Mouse (Mus musculus) heart, adult 9 months (tissue): Measurements from ENCODE around the gene Dad1.
A peak's percentile ranks its signal among the peaks of the same experiment; 100 is the strongest.

Experiments used
- DNase-seq, 2 experiments: peaks; one replicate each; pipeline ENCODE4 v3.0.0; 2022; ENCODE audit warnings: low spot score in 2 of 2

Dad1 gene

DNA sequence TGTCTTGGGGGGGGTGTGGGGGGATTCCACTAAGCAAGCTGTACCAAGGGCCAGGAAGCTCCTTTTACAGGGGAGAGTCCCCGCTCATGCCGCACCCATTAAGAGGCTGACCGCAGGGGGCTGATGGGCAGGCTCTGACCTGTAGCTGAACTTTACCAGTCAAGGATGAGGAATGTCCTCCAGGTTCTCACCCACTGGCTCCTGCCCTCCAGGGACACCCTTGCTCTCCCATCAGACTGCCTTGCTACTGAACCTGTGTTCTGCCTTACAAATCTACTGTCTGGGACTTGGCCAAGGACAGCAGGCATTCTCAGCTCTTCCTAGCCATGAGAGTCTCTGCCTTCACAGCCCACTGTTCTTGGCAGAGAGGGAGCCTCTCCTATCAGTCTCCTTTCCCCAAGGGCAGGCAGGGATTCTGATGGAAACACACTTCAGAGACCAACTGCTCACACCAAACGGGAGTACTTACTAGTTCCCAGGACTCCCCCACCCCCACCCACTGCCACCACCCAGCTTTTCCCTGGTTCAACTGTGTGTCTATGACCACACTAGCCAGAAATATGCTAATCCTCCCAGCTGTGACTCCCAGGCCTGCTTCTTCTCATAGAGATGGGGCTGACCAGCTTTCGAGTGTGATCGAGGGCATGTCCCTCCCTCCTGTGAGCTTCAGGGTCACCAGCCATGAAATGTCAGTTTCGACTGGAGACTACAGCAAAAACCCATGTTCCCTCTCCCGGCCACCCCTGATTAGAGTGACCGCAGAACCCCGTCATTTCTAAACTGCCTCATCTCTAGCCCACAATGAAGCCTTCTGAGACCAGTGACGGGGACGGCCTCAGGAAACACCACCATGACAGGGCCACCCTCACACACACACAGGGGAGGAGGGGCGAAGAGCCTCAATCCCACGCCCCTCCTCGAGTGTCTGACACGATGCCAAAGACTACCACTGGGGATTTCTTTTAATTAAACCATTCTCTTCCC is 29.1 kb downstream of the Dad1 start:
- peak in 1 of 2 experiments; percentile 14 for DNase-seq

DNA sequence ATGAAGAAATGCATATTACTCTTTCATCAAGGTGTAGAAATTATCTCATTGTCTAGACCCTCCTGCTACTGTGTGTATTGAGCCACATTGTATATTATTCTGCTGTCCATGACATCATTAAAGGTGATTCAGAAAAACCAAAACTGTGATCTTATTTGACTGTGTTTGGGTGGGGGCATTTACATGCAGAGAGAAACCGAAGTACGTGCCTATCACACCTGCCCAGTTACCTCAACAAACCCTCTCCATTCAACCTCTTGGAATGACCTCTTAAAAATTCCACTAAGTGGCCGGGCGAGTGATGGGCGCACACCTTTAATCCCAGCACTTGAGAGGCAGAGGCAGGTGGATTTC is 29.9 kb downstream of the Dad1 start:
- no peak for DNase-seq

DNA sequence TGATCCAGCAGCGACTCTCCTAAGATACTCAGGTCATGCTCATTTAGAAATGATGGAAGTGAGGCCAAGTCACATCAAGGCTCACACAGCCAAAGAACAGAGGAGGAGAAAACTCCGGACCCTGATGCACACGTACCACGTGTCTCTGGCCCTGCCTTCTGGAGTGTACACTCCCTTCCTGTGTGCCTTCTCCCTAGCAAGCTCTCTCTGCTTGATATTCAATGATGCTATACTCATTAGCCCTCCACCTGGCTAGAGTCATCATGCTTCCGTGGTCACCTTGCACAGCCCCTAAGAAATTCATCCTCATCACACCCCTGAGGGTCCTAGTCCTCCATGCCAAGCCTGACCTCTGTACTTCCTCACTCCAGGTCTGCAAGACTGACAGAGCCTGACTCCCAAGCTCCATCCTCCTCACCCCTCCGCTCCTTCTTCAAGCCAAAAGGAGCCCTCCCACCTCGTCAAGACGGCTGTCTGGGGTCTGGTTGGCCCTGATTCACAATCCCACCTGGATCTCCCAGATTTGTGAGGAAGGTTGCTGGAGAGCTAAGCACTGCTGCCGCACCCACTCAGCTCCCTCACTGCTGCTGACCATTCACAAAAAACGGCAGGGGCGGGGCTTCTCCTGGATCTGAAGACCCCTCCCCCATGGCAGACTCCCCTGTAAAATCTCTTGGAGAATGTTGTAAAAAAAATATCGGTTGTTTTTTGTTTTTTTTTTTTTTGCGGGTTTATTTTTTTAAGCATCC is 30.4 kb downstream of the Dad1 start:
- DNase-seq, result no peak

DNA sequence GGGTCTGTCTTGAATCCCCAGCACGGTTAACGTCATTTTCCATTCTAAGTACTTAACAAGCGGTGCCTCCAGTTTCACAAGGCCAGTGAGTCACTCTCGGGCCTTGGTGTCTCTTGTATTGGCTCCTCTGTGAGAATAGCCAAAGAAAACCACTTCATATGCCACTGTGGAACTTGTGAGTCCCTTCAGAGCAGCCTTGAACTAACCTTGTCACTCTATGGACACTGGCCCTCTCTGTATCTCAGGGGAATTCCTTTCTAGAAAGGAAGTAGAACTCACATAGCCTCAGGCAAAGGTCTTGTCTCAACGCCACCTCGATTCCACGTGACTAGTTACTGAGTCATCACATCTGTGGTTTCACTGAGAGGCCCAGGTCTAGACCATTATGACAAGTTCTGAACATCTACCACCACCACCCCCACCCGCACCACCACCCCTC is 31.6 kb downstream of the Dad1 start:
- no peak for DNase-seq

DNA sequence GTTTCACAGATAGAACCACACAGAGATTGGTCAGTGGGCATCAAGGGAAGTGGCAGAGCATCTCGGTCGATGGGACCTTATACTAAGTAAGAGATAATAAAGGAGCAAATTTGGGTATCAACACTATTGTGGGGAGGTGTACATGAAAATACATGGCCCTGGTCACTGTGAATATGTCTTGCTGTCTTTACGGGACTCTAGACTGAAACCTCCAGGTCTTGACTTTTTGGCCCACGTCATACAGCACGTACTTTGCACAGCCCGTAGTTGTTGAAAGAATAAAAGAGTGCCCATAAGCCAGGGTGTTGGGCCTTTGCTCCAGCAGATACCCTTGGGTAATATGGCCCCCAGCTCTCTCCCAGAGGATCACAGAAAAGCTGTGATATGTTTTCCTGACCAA is 32.3 kb downstream of the Dad1 start:
- no peak for DNase-seq

DNA sequence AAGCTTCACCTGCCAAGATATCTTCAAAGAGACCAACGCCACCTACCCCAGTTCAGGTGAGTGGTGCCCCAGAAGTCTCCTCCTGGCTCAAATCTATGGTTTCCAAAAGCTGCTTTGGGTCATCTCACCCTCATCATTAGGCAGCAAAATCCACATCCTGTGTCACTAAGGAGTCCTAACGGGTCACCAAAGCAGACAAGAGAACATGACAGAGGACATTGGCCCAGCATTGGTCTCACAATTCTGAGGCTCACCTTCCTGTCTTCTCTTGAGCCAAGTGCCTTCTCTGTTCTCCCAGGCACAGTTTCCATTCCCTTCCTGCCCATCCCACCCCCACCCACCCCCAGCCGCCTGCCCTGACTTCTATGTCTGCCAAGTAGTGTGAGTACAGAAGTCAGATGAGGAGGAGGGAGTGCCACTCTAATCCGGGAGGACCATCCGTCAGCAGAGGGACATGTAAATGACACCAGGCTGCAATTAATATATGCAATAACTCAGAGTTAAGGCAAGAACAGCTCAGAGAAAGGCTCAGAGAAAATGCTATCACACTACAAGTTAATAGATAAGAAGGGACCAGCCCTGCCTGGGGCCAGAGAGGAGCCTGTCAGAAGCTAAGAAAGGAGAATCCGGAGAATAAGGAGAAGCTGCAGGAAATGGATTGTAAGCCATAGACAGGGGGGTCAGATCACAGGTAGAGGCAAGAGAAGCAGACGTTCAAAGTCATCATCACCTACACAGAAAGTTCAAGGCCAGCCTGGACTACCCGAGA is 33.0 kb downstream of the Dad1 start:
- DNase-seq, result no peak

DNA sequence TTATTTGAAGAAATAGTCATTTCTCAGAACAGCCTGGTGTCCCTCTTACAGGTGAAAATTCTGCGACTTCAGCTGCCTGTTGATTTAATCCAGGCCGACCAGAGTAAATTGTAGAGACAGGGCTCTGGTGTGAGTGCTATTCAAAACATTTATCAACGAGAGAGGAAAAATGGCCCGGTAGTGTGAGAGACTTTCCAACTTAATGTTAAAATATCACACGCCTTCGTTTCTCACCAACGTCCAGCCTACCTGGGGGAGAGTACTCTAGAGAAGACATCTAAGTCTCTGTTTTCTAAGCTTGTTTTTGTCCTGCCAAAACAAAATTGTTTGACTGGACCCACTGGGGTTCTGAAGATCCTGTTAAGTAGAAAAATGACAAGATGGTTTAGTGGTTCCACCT is 34.1 kb downstream of the Dad1 start:
- no peak for DNase-seq

DNA sequence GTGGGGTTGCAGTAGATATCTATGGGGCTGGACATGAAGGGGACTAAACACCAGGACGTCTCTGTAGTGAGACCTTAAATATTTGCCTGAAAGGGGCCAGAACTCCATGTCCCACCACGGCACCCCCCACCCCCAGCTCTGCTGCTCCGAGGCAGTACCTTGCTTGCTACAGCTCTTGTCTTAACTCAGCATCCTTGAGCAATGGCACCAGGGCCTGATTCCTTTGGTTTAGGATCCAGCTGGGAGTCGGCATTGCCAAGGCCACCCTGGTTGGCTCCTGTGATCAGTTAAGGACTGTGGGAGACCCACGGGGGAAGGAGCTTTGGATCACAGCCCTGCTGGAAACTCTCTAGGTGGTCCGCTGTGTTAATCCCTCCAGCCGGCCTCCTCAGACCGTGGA is 34.6 kb downstream of the Dad1 start:
- no peak for DNase-seq

DNA sequence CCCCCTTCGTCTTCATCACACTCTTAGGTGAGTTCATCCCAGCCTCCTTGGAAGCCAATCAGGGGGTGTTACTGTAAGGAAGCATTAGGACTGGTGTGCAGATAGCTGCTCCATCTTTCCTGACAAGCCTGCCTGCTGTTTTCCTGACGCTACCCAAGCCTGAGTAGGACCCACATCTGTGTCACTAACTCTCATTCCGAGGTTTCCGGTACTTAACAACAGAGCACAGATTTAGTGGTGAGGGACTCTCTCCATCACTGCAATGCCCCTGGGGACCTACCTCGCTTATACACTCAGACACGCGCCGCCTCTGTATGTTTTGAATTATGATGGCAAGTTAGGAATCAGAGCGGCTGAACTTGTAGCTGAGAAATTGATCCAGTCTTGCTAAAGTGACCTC is 35.2 kb downstream of the Dad1 start:
- no peak for DNase-seq

DNA sequence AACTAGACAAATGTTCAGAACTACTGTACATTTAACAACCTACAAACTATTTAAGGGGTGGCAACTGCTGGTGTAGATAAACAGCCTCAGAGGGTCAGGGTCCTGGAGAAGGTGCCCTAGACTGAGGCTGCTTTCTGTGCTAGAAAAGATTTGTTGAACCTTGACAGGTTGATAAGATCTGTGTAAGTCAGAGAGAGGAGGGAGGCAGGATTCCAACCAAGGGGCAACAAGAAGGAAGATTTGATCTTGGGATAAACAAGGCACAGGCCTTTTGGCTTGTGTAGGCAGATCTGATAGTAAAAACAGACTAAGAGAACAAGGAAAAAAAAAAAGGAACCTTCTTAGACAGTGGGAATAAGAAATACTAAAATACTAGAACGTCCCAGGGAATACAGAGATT is 35.7 kb downstream of the Dad1 start:
- DNase-seq, result no peak

DNA sequence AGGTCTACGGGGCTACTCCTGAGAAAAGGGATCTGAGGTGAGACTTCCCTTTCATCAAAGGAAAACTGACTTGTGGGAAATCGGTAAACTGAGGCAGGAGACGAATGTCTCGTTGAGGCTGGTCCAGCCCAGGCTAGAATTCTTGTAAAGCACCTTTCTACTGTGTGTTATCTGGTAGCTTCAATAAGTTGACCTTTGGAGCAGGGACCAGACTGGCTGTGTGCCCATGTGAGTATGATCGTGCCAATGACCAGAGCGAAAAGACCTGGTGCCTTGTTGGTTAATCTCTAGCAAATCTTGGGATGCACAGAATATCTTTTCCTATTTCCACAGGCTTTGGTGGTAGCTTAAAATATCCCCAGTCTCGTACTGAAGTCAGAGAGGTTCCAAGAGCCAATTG is 37.8 kb downstream of the Dad1 start:
- DNase-seq, result no peak

DNA sequence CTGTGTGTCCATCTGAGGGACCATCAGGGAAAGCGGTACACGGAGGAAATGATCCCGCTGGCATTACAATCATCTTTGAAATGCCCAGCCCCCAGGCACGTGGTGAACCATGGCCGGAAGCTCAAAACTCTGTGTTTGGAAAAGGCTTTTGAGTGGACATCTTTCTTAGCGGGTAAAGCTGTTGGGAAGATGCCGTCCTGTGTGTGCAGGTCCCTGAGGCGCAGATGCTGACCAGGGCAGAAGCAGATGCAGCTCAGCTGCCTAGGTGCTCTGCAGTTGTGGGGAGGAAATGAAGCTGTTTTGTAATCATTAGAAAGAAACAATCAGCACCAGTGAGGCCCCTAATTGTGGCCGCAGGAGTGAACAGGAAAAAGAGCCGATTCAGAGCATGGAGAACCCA is 39.0 kb downstream of the Dad1 start:
- no peak for DNase-seq

DNA sequence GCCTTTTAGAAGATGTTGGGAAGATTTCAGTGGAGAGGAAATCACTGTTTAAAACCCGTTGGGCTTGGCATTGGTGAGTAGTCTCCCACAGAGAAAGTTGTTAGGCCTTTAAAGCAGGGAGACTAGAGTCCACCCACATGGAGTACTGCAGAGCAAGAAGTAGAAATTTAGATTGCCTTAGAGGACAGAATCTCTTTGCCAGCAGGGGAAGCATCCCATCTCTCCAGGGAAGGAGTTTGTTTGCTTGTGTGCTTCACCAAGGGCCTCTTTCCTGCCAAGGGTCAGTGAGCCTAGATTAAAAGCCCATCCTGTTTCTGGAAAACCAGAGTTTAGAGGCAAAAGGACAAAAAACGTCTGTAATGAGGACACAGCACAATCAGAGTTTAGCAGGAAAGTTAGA is 39.4 kb downstream of the Dad1 start:
- peak in 1 of 2 experiments; percentile 41 for DNase-seq

DNA sequence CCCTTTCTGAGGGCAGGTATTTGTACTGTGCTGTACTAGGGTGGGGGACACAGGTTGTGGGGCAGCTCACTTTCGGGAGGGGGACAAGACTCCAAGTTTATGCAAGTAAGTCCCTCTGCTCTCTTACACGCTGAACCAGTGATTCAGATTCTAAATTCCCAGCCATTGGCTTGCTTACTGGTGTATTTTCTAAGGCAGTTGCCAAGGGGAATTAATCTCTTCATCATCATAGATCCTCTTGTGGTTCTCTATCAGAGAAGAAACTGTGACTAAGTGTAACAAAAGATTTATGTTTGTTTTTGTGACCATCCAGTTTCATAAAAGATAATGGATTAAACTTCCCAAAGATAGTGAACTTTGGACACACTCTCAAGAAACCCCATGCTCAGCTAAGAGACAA is 40.2 kb downstream of the Dad1 start:
- DNase-seq, result no peak

DNA sequence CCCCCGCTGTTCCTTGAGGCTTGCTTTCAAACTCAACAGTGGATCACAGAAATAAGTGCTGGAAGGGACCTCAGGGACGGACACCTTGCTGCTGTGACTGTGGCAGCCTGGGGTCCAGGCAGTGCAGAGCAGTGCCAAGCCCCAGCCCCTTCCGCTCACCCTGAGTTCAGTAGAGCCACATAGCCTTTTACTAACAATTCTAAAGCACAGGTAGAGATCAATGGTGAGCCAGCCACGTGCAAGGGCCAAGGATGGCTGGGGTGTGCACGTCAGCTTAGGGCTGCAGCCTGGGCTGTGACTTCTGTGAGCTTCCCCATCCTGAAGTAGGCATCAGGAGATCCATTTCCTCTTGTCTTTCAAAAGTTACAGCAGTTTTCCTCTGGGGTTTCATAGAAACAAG is 42.1 kb downstream of the Dad1 start:
- no peak for DNase-seq

DNA sequence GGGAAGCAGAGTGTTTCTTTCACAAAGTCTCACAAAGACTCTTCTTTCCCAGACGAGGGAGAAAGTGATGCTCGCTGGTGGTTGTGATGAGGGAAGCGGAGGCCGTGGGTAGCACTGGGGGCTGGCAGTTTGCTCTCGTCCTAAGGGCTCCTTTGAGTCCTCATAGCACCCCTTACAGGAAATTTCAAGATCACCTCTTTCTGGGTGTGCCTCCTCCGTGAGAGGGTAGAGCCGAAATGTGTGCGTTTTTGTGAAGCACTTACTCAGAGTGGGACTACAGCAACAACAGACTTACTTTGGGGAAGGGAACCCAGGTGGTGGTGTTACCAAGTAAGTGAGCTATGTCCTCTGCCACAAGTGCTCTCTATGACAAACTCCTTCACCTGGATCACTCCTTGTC is 42.7 kb downstream of the Dad1 start:
- no peak for DNase-seq

DNA sequence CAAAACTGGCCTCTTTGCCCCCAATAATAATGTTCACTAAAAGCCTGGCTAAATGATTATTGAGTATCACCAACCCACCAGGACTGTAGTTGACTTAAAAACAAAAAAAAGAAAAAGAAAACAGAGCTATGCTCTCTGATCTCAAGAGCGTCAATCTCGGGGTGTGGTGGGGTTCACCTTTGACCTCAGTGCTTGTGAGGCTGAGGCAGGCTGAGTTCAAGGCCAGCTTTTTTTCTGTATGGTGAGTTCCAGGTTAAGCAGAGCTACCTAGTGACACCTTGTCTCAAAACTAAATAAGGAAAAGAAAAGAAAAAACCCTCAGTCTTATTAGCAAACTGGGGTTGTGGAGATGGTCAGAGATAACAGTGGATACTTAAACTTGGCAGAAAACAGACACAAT is 43.5 kb downstream of the Dad1 start:
- no peak for DNase-seq

DNA sequence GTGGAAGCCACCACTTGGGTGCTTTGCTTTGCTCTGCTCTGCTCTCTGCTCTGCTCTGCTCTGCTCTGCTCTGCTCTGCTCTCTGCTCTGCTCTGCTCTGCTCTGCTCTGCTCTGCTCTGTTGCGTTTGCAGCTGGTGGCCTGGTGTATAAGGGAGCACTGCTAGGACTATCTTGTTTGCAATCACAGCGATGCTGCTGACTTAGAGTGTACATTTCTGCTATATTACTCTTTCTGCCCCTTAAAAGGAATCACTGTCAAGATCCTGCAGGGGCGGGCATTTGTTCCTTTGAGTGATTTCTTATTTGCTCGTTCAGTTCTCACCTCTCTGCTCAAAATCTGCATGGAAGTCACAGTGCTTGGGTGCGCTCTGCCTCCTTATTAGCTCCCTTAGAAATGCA is 44.0 kb downstream of the Dad1 start:
- no peak for DNase-seq

DNA sequence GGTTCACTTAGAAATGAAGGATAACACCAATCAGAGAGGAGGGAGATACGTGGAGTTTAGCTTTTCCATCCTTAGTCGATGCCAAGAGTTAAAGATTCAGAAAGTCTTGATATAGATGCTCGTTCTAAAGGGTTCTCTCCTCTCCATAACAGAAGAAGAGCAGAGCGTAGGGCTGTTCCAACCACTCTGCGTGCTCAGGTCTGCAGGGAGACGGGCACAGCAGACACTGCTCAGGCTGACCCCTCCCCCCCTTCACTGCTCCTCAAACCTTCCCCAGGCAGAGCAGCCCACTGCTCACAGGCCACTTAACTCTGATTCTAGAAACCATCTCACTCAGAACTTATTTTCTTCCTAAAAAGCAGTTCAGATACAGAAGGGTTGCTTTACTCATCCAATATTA is 45.2 kb downstream of the Dad1 start:
- DNase-seq, result no peak

DNA sequence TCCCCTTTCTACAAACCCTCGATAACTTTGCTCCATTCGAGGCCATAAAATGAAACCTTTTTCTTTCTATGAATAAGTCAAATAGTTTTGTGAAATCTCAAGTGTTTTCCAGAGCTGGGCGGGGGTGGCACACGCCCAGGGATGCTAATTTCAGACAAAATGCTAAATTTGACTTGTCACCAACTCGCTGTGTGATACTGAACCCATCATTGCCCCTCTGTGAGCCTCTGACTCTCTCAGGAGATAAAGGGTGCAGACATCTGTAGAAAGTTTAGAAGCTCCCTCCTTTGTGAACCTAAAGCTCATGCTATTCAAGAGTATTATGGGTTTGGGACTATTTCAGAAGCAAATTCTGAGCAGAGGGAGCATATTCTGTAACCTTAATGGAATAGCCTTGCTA is 46.0 kb downstream of the Dad1 start:
- no peak for DNase-seq

DNA sequence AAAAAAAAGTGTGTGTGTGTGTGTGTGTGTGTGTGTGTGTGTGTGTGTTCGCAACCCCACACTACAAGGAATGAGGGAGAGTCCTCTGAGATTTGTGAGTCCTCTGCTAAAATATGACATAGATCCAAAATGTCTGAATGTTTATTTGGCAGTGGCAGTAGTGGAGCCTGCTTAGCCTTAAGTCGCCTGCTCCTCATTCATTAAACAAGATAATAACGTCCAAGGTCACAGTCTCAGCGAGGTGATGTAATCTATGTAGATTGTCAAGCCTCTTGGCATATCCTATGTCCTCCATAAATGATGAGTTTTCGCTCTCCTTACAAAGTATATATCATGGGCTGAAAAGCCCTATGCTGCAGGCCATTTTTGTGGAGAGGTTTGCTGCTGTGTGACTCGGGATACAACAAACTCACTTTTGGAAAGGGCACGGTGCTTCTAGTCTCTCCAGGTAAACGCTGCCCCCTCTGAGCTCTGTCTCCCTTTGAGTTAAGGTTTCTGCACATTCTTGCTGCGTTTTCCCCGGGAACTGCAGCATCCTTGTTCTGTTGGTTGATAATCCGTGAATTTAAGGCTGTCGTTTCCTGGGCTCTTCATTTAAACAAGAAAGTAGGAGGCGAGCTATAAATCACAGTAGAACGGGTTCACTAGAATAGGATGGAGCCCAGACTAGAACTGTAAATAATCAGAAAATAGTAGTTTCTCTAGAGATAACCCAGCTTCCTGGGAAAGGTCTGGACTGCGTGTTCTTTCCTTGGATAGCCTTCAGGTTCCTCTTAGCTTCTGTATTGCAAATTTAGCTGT is 47.0 kb downstream of the Dad1 start:
- DNase-seq, result no peak

DNA sequence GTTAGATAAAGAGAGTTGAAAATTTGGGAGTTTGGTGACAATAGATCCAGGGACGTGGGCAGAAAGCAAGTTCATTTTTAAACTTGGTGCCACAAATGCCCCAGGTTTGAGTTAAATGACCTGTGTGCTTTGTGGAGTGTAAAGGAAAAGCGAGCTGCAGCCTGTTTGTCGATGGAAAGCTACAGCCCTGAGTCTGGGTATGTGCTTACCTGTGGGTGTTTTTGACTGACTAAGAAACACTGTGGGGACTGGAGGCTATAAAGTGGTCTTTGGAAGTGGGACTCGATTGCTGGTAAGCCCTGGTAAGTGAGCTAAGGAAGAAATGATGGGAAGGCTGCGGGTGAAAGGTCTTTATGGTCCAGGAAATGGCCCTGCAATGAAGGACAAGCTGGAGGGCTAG is 47.6 kb downstream of the Dad1 start:
- DNase-seq, result no peak
